Mouse (Mus musculus): ENCODE measurements at regions not wholly inside any gene's neighbourhood (a gene's known extent, or its start where the extent isn't known, plus 50 kb on each side); places are given as distances from the start of the nearest gene placed in this dataset.
A peak's percentile ranks its signal among the peaks of the same experiment; 100 is the strongest.

DNA sequence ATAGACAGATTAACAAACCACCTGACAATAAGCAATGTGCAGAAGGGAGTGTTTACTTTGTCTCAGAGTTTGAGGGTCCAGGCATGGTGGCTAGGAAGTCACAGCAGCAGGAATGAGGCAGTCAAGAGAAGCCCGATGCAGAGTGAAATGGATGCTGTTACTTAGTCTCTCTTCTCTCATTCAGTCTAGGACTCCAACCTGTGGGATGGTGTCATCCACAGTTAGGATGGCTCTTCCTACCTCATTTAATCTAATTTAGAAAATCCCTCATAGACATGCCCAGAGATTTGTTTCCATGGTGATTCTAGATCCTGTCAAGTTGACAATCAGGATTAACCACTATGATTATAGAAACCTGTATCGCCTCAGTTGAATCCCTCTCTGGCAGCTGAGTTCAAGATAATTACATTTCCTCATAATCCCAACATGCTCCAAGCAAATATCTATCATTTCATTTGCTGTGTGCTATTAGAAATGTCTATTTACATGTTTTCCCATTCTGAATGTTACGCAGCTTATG, 283.2 kb downstream of the Gm7489 start:
- WGBS, result 90% methylated on average over 3 of the region's 3 CpGs
- no peak overlapping the region for H3K4me3 ChIP-seq (replicated peaks; ENCODE audit: low read length)
- H3K4me2 ChIP-seq (replicated peaks; ENCODE audit: low read depth, low read length, severe bottlenecking), result no peak overlapping the region
- no peak overlapping the region for H3K9ac ChIP-seq (ENCODE audit: low read depth, low read length, severe bottlenecking)
- no peak for ATAC-seq (ENCODE audit: low FRiP score, low read depth)
- no peak for DNase-seq (ENCODE audit: low spot score)
- no peak overlapping the region for H3K27ac ChIP-seq (replicated peaks; ENCODE audit: low read depth, low read length)
- H3K36me3 ChIP-seq (ENCODE audit: control insufficient read depth, insufficient read depth, low read length), result no peaks in the 10 kb centered on the region
- H3K4me1 ChIP-seq (ENCODE audit: control insufficient read depth, insufficient read depth, low read length), result no peaks in the 10 kb centered on the region
- no peaks in the 10 kb centered on the region for H3K27me3 ChIP-seq (ENCODE audit: control insufficient read depth, insufficient read depth, low read length)
- no peak for TF ChIP-seq POLR2A (IDR thresholded peaks at IDR 0.05; ENCODE audit: borderline replicate concordance, extremely low read depth, insufficient read depth, insufficient read length)
- H3K9me3 ChIP-seq (ENCODE audit: control insufficient read depth, low read length), result no peaks in the 10 kb centered on the region

DNA sequence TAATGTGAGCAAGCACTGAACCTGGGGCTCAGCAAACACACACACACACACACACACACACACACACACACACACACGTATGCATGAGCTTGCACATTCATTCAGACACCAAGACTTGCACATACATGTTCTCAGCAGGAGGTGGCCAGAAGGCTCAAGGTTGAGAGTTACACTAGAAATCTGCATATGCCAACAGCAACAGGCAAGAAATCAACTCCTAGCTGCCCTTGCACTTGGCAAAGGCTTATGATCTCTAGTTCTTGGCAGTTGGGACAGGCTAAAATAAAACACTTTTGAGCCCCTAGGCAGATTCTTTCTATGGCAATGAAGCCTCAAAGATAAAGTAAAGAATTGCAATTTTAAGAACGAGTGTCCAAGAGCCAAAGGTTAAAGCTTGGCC, 292.5 kb downstream of the Gm7489 start:
- no peaks in the 10 kb centered on the region for H3K36me3 ChIP-seq (ENCODE audit: control insufficient read depth, insufficient read depth, low read length)
- H3K9ac ChIP-seq (ENCODE audit: low read depth, low read length, severe bottlenecking), result no peak overlapping the region
- 63% methylated on average over 2 of the region's 2 CpGs for WGBS
- TF ChIP-seq POLR2A (IDR thresholded peaks at IDR 0.05; ENCODE audit: borderline replicate concordance, extremely low read depth, insufficient read depth, insufficient read length), result no peak
- H3K27me3 ChIP-seq (ENCODE audit: control insufficient read depth, insufficient read depth, low read length), result no peaks in the 10 kb centered on the region
- DNase-seq (ENCODE audit: low spot score) (peak; percentile 5), ATAC-seq (ENCODE audit: low FRiP score, low read depth) (no peak)
- no peaks in the 10 kb centered on the region for H3K4me1 ChIP-seq (ENCODE audit: control insufficient read depth, insufficient read depth, low read length)
- no peaks in the 10 kb centered on the region for H3K9me3 ChIP-seq (ENCODE audit: control insufficient read depth, low read length)
- H3K4me3 ChIP-seq (replicated peaks; ENCODE audit: low read length), result no peak overlapping the region
- H3K4me2 ChIP-seq (replicated peaks; ENCODE audit: low read depth, low read length, severe bottlenecking), result no peak overlapping the region
- 0 out of 2 replicates have a peak overlapping the region, but pooled peaks have one; percentile 35 for H3K27ac ChIP-seq (replicated peaks; ENCODE audit: low read depth, low read length)

DNA sequence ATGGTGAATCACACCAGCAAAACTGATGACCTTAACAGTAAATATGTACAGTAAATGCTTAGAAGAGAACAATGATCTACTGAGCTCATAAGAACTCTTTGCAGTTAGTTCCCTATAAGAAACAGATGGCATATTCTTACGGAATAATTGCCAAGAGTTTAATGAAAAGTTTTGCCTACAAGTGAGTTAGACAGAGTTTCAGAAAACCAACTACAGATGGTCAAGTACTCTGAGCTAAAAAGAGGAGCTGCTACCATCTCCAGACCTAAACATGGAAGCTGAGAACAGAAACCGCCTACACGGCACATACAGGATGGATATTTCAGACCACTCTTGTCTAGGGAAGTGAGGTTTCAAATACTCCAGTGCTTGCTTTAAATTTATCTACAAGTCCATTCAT, 293.1 kb downstream of the Gm7489 start:
- 59% methylated on average over 3 of the region's 3 CpGs for WGBS
- 0 out of 2 replicates have a peak overlapping the region, but pooled peaks have one; percentile 35 for H3K27ac ChIP-seq (replicated peaks; ENCODE audit: low read depth, low read length)

More for the DNA sequence above, 293.1 kb downstream of the Gm7489 start:
- ATAC-seq (ENCODE audit: low FRiP score, low read depth) (no peak), DNase-seq (ENCODE audit: low spot score) (peak; percentile 35)
- Histone ChIP-seq H3K27me3 (ENCODE audit: control insufficient read depth, insufficient read depth, low read length) (no peaks in the 10 kb centered on the region), H3K4me1 (ENCODE audit: control insufficient read depth, insufficient read depth, low read length) (no peaks in the 10 kb centered on the region), H3K9ac (ENCODE audit: low read depth, low read length, severe bottlenecking) (no peak overlapping the region), H3K4me3 (replicated peaks; ENCODE audit: low read length) (no peak overlapping the region), H3K9me3 (ENCODE audit: control insufficient read depth, low read length) (no peaks in the 10 kb centered on the region), H3K4me2 (replicated peaks; ENCODE audit: low read depth, low read length, severe bottlenecking) (no peak overlapping the region), H3K36me3 (ENCODE audit: control insufficient read depth, insufficient read depth, low read length) (no peaks in the 10 kb centered on the region)
- no peak for TF ChIP-seq POLR2A (IDR thresholded peaks at IDR 0.05; ENCODE audit: borderline replicate concordance, extremely low read depth, insufficient read depth, insufficient read length)

Data from limb, embryonic 14.5 days (tissue).